Mouse (Mus musculus) hindbrain, embryonic 12.5 days (tissue): ENCODE data around the gene Ccnt1. TPM values are rescaled to one million over a fixed set of nuclear protein-coding genes. Genes with fewer than 3 reads are reported as not detected.
A peak's percentile ranks its signal among the peaks of the same experiment; 100 is the strongest.

Source experiments
- ATAC-seq: fragments of 200-750 bp; cut with Nextera tagmentation; 2 replicates; pipeline ENCODE4 v1.8.0; 2017; ENCODE audit warnings: moderate TSS enrichment; ENCODE audit not compliant: low FRiP score
- H3K27ac ChIP-seq: fragments of 300-500 bp; sonication (generic); 2 replicates; pipeline ENCODE4 v1.5.1; 2016; ENCODE audit warnings: mild to moderate bottlenecking
- H3K27me3 ChIP-seq: fragments of 300-500 bp; sonication (generic); 2 replicates; pipeline ENCODE4 v1.6.1; 2016; ENCODE audit warnings: mild to moderate bottlenecking
- H3K36me3 ChIP-seq: fragments of 300-500 bp; sonication (generic); 2 replicates; pipeline ENCODE4 v1.6.1; 2016; ENCODE audit warnings: mild to moderate bottlenecking
- H3K4me1 ChIP-seq: fragments of 300-500 bp; sonication (generic); 2 replicates; pipeline ENCODE4 v1.6.1; 2016
- H3K4me2 ChIP-seq: fragments of 300-500 bp; sonication (generic); replicated peaks from 2 replicates; pipeline ENCODE4 v1.6.1; 2016; ENCODE audit warnings: mild to moderate bottlenecking
- H3K4me3 ChIP-seq: fragments of 300-500 bp; sonication (generic); 2 replicates; pipeline ENCODE4 v1.5.1; 2016; ENCODE audit warnings: mild to moderate bottlenecking
- H3K9ac ChIP-seq: fragments of 300-500 bp; sonication (generic); 2 replicates; pipeline ENCODE4 v1.6.1; 2016; ENCODE audit warnings: mild to moderate bottlenecking, moderate library complexity
- H3K9me3 ChIP-seq: fragments of 300-500 bp; sonication (generic); replicated peaks from 2 replicates; pipeline ENCODE4 v1.6.1; 2016; ENCODE audit warnings: mild to moderate bottlenecking
- WGBS: fragments of 180-500 bp; shearing (Covaris S2); methylation state at CpG from one replicate; pipeline ENCODE4 v1.1.7; 2016; 5-methylcytosine and 5-hydroxymethylcytosine counted together
- polyA plus RNA-seq: library from polyadenylated mRNA; unstranded; fragments of >200 nt; fragmentation: Nextera tagmentation; extraction: Ambion mirVana; gene quantifications from 2 replicates; pipeline ENCODE4 v1.2.1, GENCODE M21; 2016

Ccnt1 gene
- polyA plus RNA-seq, 1 experiment from 2014 or later, result 63.2 TPM

DNA sequence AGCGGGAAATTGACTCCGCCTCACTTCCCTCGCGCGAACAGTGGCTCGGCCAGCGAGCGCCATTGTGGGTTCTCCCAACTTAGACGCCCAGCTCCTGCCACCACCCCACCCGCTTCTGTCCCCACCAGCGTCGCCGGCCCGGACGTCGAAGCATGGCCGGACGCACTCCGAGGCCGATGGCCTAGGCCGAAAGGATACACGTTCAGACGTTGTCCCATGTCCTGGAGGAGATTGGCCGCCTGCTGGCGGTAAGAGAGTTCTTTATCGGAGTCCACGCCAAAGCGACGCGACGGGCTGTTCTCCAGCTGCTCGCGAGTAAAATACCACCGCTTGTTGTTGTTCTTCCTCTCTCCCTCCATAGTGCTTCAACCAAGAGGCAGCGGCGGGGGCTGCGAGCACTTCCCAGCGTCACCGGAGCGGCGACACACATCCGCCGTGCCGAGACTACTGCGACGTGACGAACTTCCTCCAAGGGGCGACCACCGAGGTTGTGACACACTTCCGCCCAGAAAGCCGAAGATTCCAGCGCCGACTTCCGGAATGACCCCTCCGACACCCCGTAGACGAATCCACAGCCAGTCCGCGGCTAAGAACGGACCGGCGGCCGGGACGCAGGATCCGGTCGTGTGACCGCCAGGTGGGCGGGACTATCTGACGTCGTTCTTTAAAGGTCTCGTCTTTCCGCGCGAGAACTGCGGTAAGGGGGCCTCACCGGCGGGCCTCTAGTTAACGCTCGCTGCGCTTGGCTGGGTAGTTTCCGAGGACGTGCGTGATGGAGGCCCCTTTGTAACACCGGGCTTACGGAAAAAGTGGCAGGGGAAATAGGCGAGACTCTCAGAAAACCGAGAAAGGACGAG lies 3.2 kb downstream of the Ccnt1 start:
- WGBS, result under 1% methylated on average over 88 of the region's 88 CpGs
- Histone ChIP-seq H3K4me1 (peaks cover 29% of the 10 kb centered on the region), H3K27ac (peak overlapping the region; percentile 94), H3K4me3 (peak overlapping the region; percentile 69), H3K36me3 (peaks cover 12% of the 10 kb centered on the region), H3K4me2 (peak overlapping the region; percentile 92), H3K27me3 (no peaks in the 10 kb centered on the region), H3K9me3 (no peaks in the 10 kb centered on the region), H3K9ac (peak overlapping the region; percentile 89)
- peak; percentile 98 for ATAC-seq

GRCm38 (mm10) chr15:98566973-98567277 lies 3.8 kb downstream of the Ccnt1 start:
- Histone ChIP-seq H3K4me2 (peak overlapping the region; percentile 92), H3K9me3 (no peaks in the 10 kb centered on the region), H3K9ac (peak overlapping the region; percentile 89), H3K4me3 (peak overlapping the region; percentile 69), H3K4me1 (peaks cover 30% of the 10 kb centered on the region), H3K27ac (peak overlapping the region; percentile 92), H3K36me3 (peaks cover 12% of the 10 kb centered on the region), H3K27me3 (no peaks in the 10 kb centered on the region)
- ATAC-seq, result no peak
- WGBS, result 1% methylated on average over 15 of the region's 15 CpGs

DNA sequence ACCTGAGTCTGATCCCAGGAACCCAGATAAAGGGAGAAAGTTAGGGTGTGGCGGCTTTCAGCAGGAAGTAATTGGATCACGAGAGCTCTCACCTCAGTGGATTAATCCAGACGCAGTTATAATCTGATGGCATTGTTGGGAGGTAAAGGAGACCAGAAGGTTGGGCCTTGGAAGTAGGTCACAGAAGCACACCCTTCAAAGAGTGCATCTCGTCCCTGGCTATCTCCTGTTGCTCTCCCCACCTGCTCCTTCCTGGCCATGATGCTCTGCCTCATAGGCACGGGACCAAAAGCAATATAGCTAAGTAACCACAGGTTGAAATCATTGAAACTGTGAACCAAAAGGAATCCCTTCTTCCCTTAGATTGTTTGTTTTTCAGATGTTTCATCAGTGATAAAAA lies 13.5 kb downstream of the Ccnt1 start:
- H3K4me2 ChIP-seq, result no peak overlapping the region
- 98% methylated on average over 5 of the region's 5 CpGs for WGBS
- H3K27ac ChIP-seq, result no peak overlapping the region
- no peak for ATAC-seq
- no peak overlapping the region for H3K9ac ChIP-seq
- 0 out of 2 replicates have a peak, but pooled peaks cover 2% of the 10 kb centered on the region for H3K4me1 ChIP-seq
- H3K9me3 ChIP-seq, result no peaks in the 10 kb centered on the region
- H3K27me3 ChIP-seq, result no peaks in the 10 kb centered on the region
- peaks cover 49% of the 10 kb centered on the region for H3K36me3 ChIP-seq
- H3K4me3 ChIP-seq, result no peak overlapping the region

DNA sequence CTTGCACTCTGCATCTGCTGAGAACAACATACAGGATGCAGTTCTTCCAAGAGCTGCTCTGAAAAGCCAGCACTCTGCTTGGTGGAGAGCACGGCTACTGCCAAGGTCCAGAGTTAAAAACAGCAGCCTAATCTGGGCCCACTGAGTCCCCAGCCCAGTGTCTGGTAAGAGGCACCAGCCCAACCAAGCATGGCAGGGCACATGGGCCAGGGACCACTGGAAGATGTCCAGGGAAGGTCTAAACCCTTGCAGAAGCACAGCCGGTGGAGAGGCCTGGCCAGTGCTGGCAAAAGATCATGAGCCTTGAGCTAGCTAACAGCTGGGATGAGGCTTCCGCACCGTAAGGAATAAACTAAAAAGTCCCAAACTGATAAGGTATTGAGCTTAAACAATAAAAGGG lies 14.8 kb downstream of the Ccnt1 start:
- H3K4me2 ChIP-seq, result no peak overlapping the region
- 94% methylated on average over 4 of the region's 4 CpGs for WGBS
- no peak overlapping the region for H3K27ac ChIP-seq
- no peak for ATAC-seq
- no peaks in the 10 kb centered on the region for H3K4me1 ChIP-seq
- no peak overlapping the region for H3K9ac ChIP-seq
- peaks cover 62% of the 10 kb centered on the region for H3K36me3 ChIP-seq
- no peaks in the 10 kb centered on the region for H3K27me3 ChIP-seq
- no peak overlapping the region for H3K4me3 ChIP-seq
- H3K9me3 ChIP-seq, result no peaks in the 10 kb centered on the region

DNA sequence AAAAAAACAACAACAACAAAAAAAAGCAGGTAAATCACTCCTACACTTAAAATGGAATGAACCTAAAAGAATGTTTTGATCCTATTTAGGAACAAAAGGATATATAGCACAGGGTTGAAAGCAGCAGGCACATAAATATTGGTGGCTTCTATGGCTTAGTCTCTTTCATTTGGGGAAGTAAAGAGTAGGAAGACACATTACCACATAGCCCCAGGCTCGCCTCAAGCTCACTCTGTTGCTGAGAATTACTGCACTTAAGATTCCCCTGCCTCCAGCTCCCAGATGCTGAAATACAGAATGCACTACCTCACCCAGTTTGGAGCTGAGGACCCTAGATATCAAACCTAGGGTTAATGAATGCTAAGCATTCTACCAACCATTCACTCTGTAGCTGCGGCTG lies 18.0 kb downstream of the Ccnt1 start:
- Histone ChIP-seq H3K4me1 (no peaks in the 10 kb centered on the region), H3K4me2 (no peak overlapping the region), H3K4me3 (no peak overlapping the region), H3K9me3 (no peaks in the 10 kb centered on the region), H3K27me3 (no peaks in the 10 kb centered on the region), H3K27ac (no peak overlapping the region), H3K9ac (no peak overlapping the region), H3K36me3 (peaks cover 57% of the 10 kb centered on the region)
- 97% methylated on average over 2 of the region's 2 CpGs for WGBS
- ATAC-seq, result no peak

GRCm38 (mm10) chr15:98546843-98547242 lies 23.9 kb downstream of the Ccnt1 start:
- ATAC-seq, result no peak
- Histone ChIP-seq H3K36me3 (peaks cover 81% of the 10 kb centered on the region), H3K4me2 (no peak overlapping the region), H3K4me1 (no peaks in the 10 kb centered on the region), H3K9me3 (no peaks in the 10 kb centered on the region), H3K4me3 (no peak overlapping the region), H3K27me3 (no peaks in the 10 kb centered on the region), H3K9ac (no peak overlapping the region), H3K27ac (no peak overlapping the region)
- WGBS, result 89% methylated on average over 5 of the region's 5 CpGs

DNA sequence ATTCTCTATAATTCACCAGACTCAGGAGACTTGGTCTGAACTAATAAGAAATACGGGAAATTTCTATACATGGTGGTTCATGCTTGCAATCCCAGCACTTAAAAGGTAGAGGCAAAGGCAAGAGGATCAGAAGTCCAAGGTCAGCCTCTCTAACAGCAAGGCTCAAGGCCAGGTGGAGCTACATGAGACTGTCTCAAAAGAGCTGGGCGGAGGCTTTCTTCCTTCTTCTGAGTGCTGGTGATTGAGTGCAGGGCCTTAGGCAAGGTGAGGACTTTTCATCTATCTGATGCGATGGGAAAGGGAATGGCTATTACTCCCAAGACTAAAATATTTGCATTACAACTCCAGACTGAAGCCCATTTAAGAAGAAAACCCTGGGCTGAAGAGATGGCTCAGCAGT lies 25.6 kb downstream of the Ccnt1 start:
- H3K9ac ChIP-seq, result no peak overlapping the region
- peaks cover 70% of the 10 kb centered on the region for H3K36me3 ChIP-seq
- H3K4me2 ChIP-seq, result no peak overlapping the region
- H3K27ac ChIP-seq, result no peak overlapping the region
- H3K4me3 ChIP-seq, result no peak overlapping the region
- 96% methylated on average over 3 of the region's 3 CpGs for WGBS
- no peaks in the 10 kb centered on the region for H3K9me3 ChIP-seq
- H3K4me1 ChIP-seq, result no peaks in the 10 kb centered on the region
- no peak for ATAC-seq
- H3K27me3 ChIP-seq, result no peaks in the 10 kb centered on the region

GRCm38 (mm10) chr15:98543341-98543740 lies 27.4 kb downstream of the Ccnt1 start:
- H3K36me3 ChIP-seq, result peaks cover 69% of the 10 kb centered on the region
- H3K4me1 ChIP-seq, result no peaks in the 10 kb centered on the region
- no peak for ATAC-seq
- no peak overlapping the region for H3K4me2 ChIP-seq
- 88% methylated on average over 4 of the region's 4 CpGs for WGBS
- no peak overlapping the region for H3K9ac ChIP-seq
- no peaks in the 10 kb centered on the region for H3K9me3 ChIP-seq
- no peak overlapping the region for H3K27ac ChIP-seq
- no peaks in the 10 kb centered on the region for H3K27me3 ChIP-seq
- H3K4me3 ChIP-seq, result no peak overlapping the region

DNA sequence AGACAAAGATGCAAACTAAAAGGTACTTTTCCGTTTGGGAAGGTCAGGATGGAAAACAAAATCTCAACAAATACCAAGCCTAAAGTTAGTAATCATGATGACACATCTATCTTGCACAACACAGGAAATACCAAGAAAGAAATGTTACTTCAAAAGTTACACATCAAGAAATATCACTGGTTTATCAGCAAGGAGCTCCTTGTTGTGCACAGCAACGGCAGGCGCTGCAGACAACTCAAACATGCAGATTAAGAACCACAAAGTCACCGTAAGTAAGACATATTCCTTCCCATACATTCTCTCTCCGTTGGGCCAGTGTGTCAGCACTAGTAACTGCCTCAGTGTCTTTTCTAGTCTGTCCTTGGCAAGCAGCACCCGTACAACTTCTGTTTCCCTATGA lies 29.7 kb downstream of the Ccnt1 start:
- no peaks in the 10 kb centered on the region for H3K9me3 ChIP-seq
- WGBS, result 92% methylated on average over 6 of the region's 6 CpGs
- ATAC-seq, result no peak
- no peak overlapping the region for H3K4me3 ChIP-seq
- H3K4me1 ChIP-seq, result no peaks in the 10 kb centered on the region
- H3K36me3 ChIP-seq, result peaks cover 54% of the 10 kb centered on the region
- H3K4me2 ChIP-seq, result no peak overlapping the region
- H3K27me3 ChIP-seq, result no peaks in the 10 kb centered on the region
- no peak overlapping the region for H3K27ac ChIP-seq
- H3K9ac ChIP-seq, result no peak overlapping the region

GRCm38 (mm10) chr15:98537923-98538322 lies 32.8 kb downstream of the Ccnt1 start:
- Histone ChIP-seq H3K4me2 (no peak overlapping the region), H3K9ac (no peak overlapping the region), H3K4me3 (no peak overlapping the region), H3K36me3 (peaks cover 24% of the 10 kb centered on the region), H3K9me3 (no peaks in the 10 kb centered on the region), H3K27ac (no peak overlapping the region), H3K27me3 (no peaks in the 10 kb centered on the region), H3K4me1 (peaks cover under 1% of the 10 kb centered on the region)
- 84% methylated on average over 4 of the region's 4 CpGs for whole genome bisulfite sequencing
- ATAC-seq, result no peak

- Histone ChIP-seq H3K4me1 (peaks cover 10% of the 10 kb centered on the region), H3K27me3 (no peaks in the 10 kb centered on the region), H3K36me3 (peaks cover 16% of the 10 kb centered on the region), H3K9me3 (no peaks in the 10 kb centered on the region), H3K27ac (no peak overlapping the region), H3K4me3 (no peak overlapping the region), H3K9ac (no peak overlapping the region), H3K4me2 (no peak overlapping the region)
- no peak for ATAC-seq
- 84% methylated on average over 8 of the region's 8 CpGs for WGBS
Observed at GRCm38 (mm10) chr15:98536828-98537510, 33.8 kb downstream of the Ccnt1 start.

DNA sequence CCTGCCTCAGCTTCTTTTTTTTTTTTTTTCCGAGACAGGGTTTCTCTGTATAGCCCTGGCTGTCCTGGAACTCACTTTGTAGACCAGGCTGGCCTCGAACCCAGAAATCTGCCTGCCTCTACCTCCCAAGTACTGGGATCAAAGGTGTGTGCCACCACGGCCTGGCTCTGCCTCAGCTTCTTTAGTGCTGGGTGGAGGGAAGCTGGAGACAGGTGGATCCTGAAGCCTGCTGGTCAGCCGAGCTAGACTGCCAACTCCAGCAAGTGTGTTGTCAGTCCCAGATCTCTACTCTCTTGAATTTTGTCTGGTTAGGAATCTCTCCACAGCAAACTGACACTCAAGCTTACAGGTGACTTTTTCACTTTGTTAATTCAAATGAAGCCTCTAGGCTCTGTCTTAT lies 34.8 kb downstream of the Ccnt1 start:
- H3K4me1 ChIP-seq, result peaks cover 15% of the 10 kb centered on the region
- H3K4me2 ChIP-seq, result no peak overlapping the region
- 95% methylated on average over 4 of the region's 4 CpGs for WGBS
- no peaks in the 10 kb centered on the region for H3K27me3 ChIP-seq
- no peak overlapping the region for H3K27ac ChIP-seq
- H3K9me3 ChIP-seq, result no peaks in the 10 kb centered on the region
- no peak for ATAC-seq
- no peak overlapping the region for H3K4me3 ChIP-seq
- peaks cover 23% of the 10 kb centered on the region for H3K36me3 ChIP-seq
- no peak overlapping the region for H3K9ac ChIP-seq
